Mouse (Mus musculus) kidney, postnatal 4 days (tissue): ENCODE measurements around the gene 1700056E22Rik.
A peak's percentile ranks its signal among the peaks of the same experiment; 100 is the strongest.

ENCODE experiments used
- DNase-seq, 2 experiments: peaks; one replicate each; pipeline ENCODE4 v3.0.0; 2021; ENCODE audit warnings: mixed read lengths in 2 of 2

1700056E22Rik gene

GRCm38 (mm10) chr1:184048675-184049418, 14.7 kb upstream of the 1700056E22Rik start:
- no peak for DNase-seq

GRCm38 (mm10) chr1:184047818-184048217, 13.7 kb upstream of the 1700056E22Rik start:
- DNase-seq, result no peak

GRCm38 (mm10) chr1:184046070-184046677, 12.1 kb upstream of the 1700056E22Rik start:
- DNase-seq, result no peak

- DNase-seq, result no peak
Observed at GRCm38 (mm10) chr1:184043391-184043790, 9.3 kb upstream of the 1700056E22Rik start.

GRCm38 (mm10) chr1:184042745-184043144, 8.6 kb upstream of the 1700056E22Rik start:
- no peak for DNase-seq

GRCm38 (mm10) chr1:184041778-184042573, 7.9 kb upstream of the 1700056E22Rik start:
- no peak for DNase-seq

GRCm38 (mm10) chr1:184040906-184041305, 6.8 kb upstream of the 1700056E22Rik start:
- no peak for DNase-seq

GRCm38 (mm10) chr1:184040181-184040580, 6.1 kb upstream of the 1700056E22Rik start:
- no peak for DNase-seq

GRCm38 (mm10) chr1:184039301-184039700, 5.2 kb upstream of the 1700056E22Rik start:
- no peak for DNase-seq

- DNase-seq, result no peak
Observed at GRCm38 (mm10) chr1:184037802-184038201, 3.7 kb upstream of the 1700056E22Rik start.

- no peak for DNase-seq
Observed at GRCm38 (mm10) chr1:184035346-184035903, 1.3 kb upstream of the 1700056E22Rik start.

GRCm38 (mm10) chr1:184034741-184035181, 660 bp upstream of the 1700056E22Rik start:
- peak; percentile 34 to 52 for DNase-seq

- no peak for DNase-seq
Observed at GRCm38 (mm10) chr1:184033390-184034010, 601 bp downstream of the 1700056E22Rik start.

GRCm38 (mm10) chr1:184032682-184033389, 1.3 kb downstream of the 1700056E22Rik start:
- DNase-seq, result no peak

- DNase-seq, result no peak
Observed at GRCm38 (mm10) chr1:184030070-184030802, 3.9 kb downstream of the 1700056E22Rik start.

GRCm38 (mm10) chr1:184027039-184027438, 7.1 kb downstream of the 1700056E22Rik start:
- DNase-seq, result no peak

GRCm38 (mm10) chr1:184025079-184025478, 9.0 kb downstream of the 1700056E22Rik start:
- DNase-seq, result no peak

- DNase-seq, result no peak
Observed at GRCm38 (mm10) chr1:184024631-184025030, 9.5 kb downstream of the 1700056E22Rik start.

GRCm38 (mm10) chr1:184023971-184024370, 10.1 kb downstream of the 1700056E22Rik start:
- DNase-seq, result no peak

- DNase-seq, result no peak
Observed at GRCm38 (mm10) chr1:184019722-184020107, 14.4 kb downstream of the 1700056E22Rik start.

- no peak for DNase-seq
Observed at GRCm38 (mm10) chr1:184019042-184019721, 14.9 kb downstream of the 1700056E22Rik start.
